Mouse (Mus musculus): ENCODE measurements around the gene Jagn1. TPM values are rescaled to one million over a fixed set of nuclear protein-coding genes. Genes with fewer than 3 reads are reported as not detected.

Gene Jagn1
- total RNA-seq (2021): 10 to 100 TPM; 42.7 to 44.8 TPM

GRCm38 (mm10) chr6:113442442-113443090 is at the start of gene Jagn1:
Gene Jagn1, plus strand, starts transcription at chr6:113442569.
- intact Hi-C loops (cut with DNase I): no loop called here
- DNase-seq (ENCODE audit: extremely low spot score in 1 of 2, low spot score in 2 of 2): peak; percentile 87 to 91

DNA sequence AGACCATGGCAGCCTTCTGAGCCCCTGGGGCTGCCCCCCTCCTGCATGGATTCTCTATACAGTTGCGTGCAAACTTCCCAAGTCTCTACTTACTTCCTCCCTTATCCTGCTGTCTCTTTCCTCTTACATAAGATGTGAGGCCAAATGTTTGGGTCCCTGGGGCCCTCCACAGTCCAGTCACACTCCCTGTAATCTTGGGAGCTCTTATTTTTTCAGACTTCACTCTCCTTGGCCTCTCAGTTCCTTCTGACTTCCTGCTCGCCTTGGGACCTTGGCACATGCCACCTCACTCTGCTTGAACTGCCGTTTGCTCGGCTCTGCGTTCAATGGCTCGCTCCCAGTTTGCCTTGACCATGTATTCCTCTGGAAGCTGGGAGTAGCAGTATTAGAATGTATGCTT is 48.4 kb upstream of the Jagn1 start:
- DNase-seq (ENCODE audit: extremely low spot score in 1 of 2, low spot score in 2 of 2): no peak
- intact Hi-C loops (cut with DNase I): no loop called here

GRCm38 (mm10) chr6:113394811-113395210 is 47.6 kb upstream of the Jagn1 start:
- intact Hi-C loops (cut with DNase I): no loop called here
- DNase-seq (ENCODE audit: extremely low spot score in 1 of 2, low spot score in 2 of 2): no peak

GRCm38 (mm10) chr6:113395501-113395900 is 46.9 kb upstream of the Jagn1 start:
- DNase-seq (ENCODE audit: extremely low spot score in 1 of 2, low spot score in 2 of 2): no peak
- intact Hi-C loops (cut with DNase I): no loop called here

DNA sequence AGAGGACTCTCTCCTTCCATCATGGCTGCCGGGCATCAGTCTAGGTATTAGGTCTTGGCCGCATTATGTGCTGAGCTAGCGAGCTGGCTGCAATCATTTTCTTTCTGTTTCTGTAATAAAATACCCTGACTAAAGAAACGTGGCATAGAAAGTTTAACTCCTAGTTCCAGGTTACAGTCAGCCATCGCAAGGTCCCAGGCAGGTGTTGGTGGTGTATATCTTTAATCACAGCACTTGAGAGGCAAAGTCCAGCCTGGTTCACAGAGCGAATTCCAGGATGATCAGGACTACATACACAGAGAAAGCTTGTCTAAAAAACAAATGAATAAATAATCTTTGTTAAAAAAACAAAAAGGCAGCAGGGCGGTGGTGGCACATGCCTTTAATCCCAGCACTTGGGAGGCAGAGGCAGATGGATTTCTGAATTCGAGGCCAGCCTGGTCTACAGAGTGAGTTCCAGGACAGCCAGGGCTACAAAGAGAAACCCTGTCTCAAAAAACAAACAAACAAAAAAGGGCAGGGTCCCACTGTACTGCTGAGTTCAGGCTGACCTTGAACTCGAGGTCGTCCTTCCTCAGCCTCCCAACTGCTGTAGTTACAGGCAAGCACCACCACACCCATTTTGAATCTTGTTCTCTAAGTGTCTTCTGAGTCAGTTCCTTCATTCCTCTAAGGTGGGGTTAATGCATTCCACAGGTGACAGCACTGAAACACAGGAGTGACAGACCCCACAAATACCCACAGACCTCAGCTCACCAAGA is 45.9 kb upstream of the Jagn1 start:
- intact Hi-C loops (cut with DNase I): no loop called here
- no peak for DNase-seq (ENCODE audit: extremely low spot score in 1 of 2, low spot score in 2 of 2)

DNA sequence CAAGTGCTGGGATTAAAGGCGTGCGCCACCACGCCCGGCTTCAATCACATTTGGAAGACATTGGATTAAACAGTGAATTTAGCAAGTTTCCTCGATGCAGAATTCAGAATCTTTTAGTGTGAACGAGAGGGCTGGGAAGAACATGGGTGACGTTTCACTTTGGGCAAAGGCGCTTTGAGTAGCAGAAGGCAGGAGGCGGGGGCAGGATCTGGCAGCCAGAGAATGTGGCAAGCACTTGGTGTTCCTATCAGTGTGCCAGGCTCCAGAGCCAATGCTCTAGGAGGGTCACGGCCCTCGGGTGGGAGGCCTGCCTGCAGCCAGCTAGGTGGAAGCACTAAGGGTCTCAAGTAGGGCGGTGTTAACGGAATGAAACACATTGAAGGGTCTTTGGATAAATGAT is 40.3 kb upstream of the Jagn1 start:
- intact Hi-C loops (cut with DNase I): no loop called here
- DNase-seq (ENCODE audit: extremely low spot score in 1 of 2, low spot score in 2 of 2): no peak

- no peak for DNase-seq (ENCODE audit: extremely low spot score in 1 of 2, low spot score in 2 of 2)
- intact Hi-C loops (cut with DNase I): no loop called here
These were observed 37.5 kb upstream of the Jagn1 start for GRCm38 (mm10) chr6:113404649-113405448.

DNA sequence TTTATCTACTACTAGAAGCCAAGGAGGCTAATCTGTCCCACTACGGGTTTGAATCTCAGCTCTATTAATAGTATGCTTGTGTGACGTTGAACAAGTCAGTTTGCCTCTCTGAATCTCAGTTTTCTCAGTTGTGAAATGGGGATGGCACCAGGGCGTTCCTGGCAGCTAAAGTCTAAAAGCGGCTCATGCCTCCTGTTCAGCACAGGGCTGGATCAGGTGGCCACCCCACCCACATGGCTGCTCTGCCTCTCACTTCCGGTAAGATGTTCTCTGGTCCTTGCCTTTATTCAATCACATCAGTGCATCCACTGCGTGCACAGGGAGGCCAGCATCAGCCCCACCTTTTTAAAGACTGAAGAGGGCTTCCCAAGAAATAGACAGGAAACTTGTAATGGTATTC is 36.9 kb upstream of the Jagn1 start:
- intact Hi-C loops (cut with DNase I): no loop called here
- no peak for DNase-seq (ENCODE audit: extremely low spot score in 1 of 2, low spot score in 2 of 2)

DNA sequence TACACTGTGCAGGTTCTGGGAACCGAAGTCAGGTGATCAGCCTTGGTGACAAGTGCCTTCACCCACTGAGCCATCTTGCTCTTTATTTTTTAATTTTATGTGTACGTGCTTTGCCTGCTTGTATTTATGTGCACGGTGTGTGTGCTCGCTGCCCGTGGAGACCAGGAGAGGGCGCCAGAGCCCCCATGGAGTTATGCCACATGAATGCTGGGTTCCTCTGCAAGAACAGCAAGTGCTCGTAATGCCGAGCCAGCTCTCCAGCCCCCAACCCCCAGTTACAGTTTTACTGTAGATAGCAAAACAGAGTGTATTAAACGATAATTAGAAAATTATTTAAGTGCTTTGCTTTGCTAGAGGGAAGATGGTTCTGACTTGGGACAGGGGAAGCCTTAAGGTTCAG is 35.7 kb upstream of the Jagn1 start:
- intact Hi-C loops (cut with DNase I): no loop called here
- DNase-seq (ENCODE audit: extremely low spot score in 1 of 2, low spot score in 2 of 2): no peak

DNA sequence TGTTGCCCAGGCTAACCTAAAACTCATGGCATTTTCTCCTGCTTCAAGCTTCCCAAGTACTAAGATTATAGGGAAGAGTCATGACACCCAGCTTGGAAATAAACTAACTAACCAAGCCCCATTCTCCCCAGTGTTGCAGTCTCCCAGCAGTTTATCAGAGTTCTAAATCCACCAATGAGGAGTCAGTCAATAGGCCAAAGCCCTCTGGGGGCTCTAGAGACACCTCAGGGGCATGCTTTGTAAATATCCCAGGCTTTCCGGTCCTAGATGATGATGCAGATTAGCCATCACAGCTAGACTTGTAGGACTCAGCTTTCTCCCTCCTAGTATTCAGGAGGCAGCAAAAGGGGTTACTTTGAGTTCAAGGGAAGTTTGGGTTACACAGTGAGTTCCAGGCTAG is 32.4 kb upstream of the Jagn1 start:
- no peak for DNase-seq (ENCODE audit: extremely low spot score in 1 of 2, low spot score in 2 of 2)
- intact Hi-C loops (cut with DNase I): no loop called here

DNA sequence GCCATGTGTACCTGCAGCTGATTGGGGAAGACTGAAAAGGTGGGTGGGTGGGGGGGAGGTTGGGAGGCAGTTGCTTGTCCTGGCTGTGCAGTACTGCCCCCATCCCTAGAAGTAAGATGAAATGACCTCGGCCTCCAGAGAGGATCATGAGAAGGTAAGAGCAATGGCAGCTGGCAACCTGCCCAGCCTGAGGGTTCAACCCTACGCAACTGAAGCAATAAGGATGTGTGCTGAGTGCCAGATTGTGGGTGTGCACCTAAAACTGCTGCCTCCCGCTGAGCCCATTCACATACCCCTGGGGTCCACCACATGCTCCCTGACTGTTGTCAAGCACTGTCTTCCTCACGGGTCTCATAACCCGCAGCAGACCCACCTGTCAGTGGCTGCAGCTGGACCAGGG is 26.0 kb upstream of the Jagn1 start:
- intact Hi-C loops (cut with DNase I): no loop called here
- DNase-seq (ENCODE audit: extremely low spot score in 1 of 2, low spot score in 2 of 2): no peak

- intact Hi-C loops (cut with DNase I): no loop called here
- DNase-seq (ENCODE audit: extremely low spot score in 1 of 2, low spot score in 2 of 2): no peak
These were observed 23.7 kb upstream of the Jagn1 start for GRCm38 (mm10) chr6:113418441-113419198.

DNA sequence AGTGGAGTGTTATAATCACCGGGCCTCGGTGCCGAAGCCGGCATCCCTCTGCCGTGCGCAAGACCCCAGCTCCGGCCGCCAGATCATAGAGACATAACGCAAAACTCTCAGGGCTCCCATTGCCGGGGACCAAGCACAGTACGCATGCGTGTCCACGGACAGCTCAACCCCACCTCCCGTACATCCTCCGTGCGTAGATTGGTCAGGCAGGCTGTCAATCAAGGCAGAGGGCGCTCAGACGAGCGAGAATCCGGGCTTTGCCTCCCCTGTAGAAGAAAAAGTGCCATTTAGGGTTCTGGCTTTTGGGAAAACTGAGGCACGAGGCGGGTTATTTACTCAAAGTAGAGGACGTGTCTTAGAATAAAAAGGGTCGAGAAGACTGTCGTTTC is 23.2 kb upstream of the Jagn1 start, which contains the start of gene Rpusd3:
Gene Rpusd3 (minus strand): TSS at position 142 of the 389 bp plus-strand sequence.
- DNase-seq (ENCODE audit: extremely low spot score in 1 of 2, low spot score in 2 of 2): peak; percentile 96 to 99
- intact Hi-C loops (cut with DNase I): no loop called here

- intact Hi-C loops (cut with DNase I): no loop called here
- no peak for DNase-seq (ENCODE audit: extremely low spot score in 1 of 2, low spot score in 2 of 2)
These were observed 19.4 kb upstream of the Jagn1 start for GRCm38 (mm10) chr6:113423000-113423399.

DNA sequence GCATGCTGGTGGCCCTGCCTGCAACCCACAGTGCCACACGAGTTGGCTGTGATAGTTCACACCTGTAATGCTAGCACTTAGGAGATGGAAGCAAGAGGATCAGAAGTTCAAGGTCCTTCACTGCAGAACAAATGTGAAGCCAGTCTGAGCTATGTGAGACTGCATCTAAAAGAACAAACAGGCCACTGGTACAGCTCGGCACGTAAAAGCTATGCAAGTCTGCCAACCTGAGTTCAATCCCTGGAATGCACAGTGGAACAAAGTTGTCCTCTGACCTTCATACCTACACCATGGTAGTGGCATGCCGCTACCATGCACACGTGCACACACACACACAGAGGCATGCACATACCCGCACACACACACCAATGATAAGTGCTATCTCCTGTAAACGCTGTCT is 18.2 kb upstream of the Jagn1 start:
- intact Hi-C loops (cut with DNase I): no loop called here
- DNase-seq (ENCODE audit: extremely low spot score in 1 of 2, low spot score in 2 of 2): no peak

DNA sequence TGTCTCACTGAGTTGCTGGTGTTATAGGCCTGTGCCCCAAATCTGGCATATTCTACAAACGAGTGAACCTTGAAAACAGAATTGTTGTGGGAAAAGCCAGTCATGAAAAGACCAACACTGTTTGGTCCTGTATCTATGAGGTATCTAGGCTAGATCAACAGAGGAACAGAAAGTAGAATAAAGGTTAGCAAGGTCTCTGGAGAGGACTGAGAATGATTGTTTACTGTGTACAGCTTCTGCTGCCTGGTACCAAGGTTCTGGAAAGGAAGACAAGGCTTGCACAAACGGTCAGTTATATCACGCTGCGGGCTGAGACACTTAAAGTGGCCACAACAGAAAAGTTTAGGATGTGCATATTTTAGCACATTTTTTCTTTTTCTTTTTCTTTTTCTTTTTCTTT is 15.7 kb upstream of the Jagn1 start:
- no peak for DNase-seq (ENCODE audit: extremely low spot score in 1 of 2, low spot score in 2 of 2)
- intact Hi-C loops (cut with DNase I): no loop called here

DNA sequence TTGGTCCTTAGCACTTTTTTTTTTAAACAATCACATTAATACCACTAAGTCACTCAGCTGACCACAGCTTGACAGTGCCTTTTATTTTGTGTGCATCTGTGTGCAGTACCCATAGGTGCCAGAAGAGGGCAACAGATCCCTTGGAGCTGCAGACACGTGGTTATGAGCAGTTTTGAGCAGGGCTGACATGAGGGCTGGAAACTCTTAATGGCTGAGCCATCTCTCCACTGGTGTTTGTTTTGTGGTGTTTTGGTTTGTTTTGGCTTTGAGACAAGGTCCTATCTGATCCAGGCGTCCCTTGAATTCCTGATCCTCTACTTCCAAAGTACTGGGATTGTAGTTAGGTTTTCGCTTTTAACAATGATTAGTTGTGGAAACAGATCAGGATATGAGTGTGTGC is 15.0 kb upstream of the Jagn1 start:
- intact Hi-C loops (cut with DNase I): no loop called here
- DNase-seq (ENCODE audit: extremely low spot score in 1 of 2, low spot score in 2 of 2): no peak

GRCm38 (mm10) chr6:113428006-113428405 is 14.4 kb upstream of the Jagn1 start:
- intact Hi-C loops (cut with DNase I): no loop called here
- DNase-seq (ENCODE audit: extremely low spot score in 1 of 2, low spot score in 2 of 2): no peak

DNA sequence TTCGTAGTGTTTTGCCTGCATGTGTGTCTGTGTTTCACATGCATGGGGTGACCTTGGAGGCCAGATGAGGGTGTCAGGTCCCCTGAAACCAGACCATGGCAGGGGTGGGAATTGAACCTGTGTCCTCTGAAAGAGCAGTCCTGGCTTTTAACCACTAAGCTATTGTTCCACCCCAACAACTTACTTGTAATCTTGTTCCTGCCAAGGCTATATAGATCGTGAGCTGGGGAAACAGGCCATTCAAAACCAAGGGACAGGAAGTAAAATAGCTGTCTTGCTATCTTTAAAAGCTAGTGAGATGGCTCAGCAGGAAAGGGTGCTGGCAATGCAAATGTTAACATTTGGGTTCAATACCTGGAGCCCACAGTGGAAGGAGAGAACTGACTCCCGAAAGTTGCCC is 12.4 kb upstream of the Jagn1 start:
- intact Hi-C loops (cut with DNase I): no loop called here
- DNase-seq (ENCODE audit: extremely low spot score in 1 of 2, low spot score in 2 of 2): no peak

Measured in left cerebral cortex, postnatal 10 days (tissue).